ENCODE assay signal across 8 mouse cellular contexts in the genomic region with DNA sequence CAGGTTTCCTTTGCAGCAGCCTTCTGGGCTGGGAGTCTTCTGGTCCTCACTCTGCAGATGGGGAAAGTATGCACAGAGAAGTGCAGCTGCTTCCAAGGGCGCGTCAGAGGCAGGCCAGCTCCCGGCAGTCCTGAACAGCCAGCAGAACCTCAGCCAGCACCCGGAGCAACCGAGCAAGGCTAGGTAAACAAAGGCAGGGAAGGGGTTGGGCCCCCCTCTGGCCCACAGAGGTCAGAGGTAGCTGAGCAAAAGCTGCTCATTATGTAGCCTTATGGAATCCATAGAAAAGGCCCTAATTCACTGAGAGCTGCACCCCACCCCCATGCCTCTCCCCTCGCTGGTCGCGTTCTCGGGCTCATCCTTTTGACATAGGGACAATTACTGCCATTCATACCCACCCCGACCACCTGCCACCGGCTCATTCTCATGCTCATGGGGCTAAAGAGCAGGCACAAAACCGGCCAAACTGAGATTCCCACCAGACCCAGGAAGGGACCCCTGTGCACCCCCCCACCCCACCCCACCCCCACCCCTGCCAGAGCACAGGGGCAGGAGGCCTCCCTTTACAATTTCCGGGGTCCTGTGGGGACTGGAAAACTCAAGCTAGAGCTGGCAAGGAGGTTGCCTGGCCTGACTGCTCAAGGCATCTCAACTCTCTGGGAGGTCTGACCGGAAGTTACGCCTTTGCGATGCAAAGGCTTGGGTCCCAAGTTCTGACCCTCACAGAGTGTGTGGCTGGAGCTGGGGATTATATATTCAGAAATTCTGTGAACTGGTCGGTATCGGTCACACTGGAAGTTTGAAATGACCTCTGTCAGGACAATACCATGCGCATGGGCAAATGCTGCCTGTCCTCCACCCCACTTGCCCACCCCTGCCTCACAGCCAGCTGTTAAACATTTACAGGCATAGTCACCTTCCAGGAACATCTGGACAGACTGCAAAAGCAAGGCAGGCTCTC. TPM values are rescaled to one million over a fixed set of nuclear protein-coding genes. Genes with fewer than 3 reads are reported as not detected.
A peak's percentile ranks its signal among the peaks of the same experiment; 100 is the strongest.
DNase-seq lines count a peak whose midpoint lies in the region; ATAC-seq and TF ChIP-seq lines count a peak whose summit lies in the region.

No protein-coding gene starts in this region.

- H3K4me2 ChIP-seq in lung, embryonic 14.5 days = peak overlapping the region; percentile 15; the same call in 1 of the 2 replicates

- peak; percentile 55 for ATAC-seq in lung, embryonic 14.5 days (ENCODE audit: insufficient read depth)

- intact Hi-C loops in left cerebral cortex, postnatal 10 days (cut with DNase I) = no loop called here

- H3K27ac ChIP-seq in lung, embryonic 14.5 days (ENCODE audit: low read depth) = no peak overlapping the region

- no peak for TF ChIP-seq CTCF in lung, embryonic 14.5 days (IDR thresholded peaks at IDR 0.05; ENCODE audit: low read depth)
- TF ChIP-seq CTCF in lung, adult 2 months (IDR thresholded peaks at IDR 0.05; ENCODE audit: insufficient read depth, low read length) = no peak

- H3K9ac ChIP-seq in lung, embryonic 14.5 days = no peak overlapping the region

- H3K9me3 ChIP-seq in lung, embryonic 14.5 days (ENCODE audit: low read depth, low read length) = no peaks in the 10 kb centered on the region

- WGBS in lung, embryonic 14.5 days = 17% methylated on average over 19 of the region's 19 CpGs
- WGBS in lung, adult 2 months = 36% methylated on average over 19 of the region's 19 CpGs

- H3K4me1 ChIP-seq in lung, embryonic 14.5 days (ENCODE audit: insufficient read depth) = peaks cover 10% of the 10 kb centered on the region
- no peaks in the 10 kb centered on the region for H3K4me1 ChIP-seq in lung, adult 2 months (ENCODE audit: control insufficient read depth, insufficient read depth, low read length)

- DNase-seq in lung, embryonic 14.5 days = peak; percentile 77
- DNase-seq in lung, adult 2 months = no peak
- peak; percentile 41 for DNase-seq in gastrocnemius, postnatal 10 days
- DNase-seq in kidney, adult 9 months = peak; percentile 76
- DNase-seq in neural tube, embryonic 10.5 days (ENCODE audit: extremely low spot score, low spot score) = peak; percentile 62
- no peak for DNase-seq in left cerebral cortex, postnatal 10 days (ENCODE audit: extremely low spot score in 1 of 2, low spot score in 2 of 2)
- DNase-seq in ovary, adult 18-20 months (ENCODE audit: low spot score) = no peak
- DNase-seq in layer of hippocampus, postnatal 36 days = no peak

- TF ChIP-seq POLR2A in lung, adult 2 months (IDR thresholded peaks at IDR 0.05; ENCODE audit: borderline replicate concordance, extremely low read depth, low read depth, low read length) = no peak

- H3K36me3 ChIP-seq in lung, embryonic 14.5 days (ENCODE audit: insufficient read depth) = no peaks in the 10 kb centered on the region

- no peaks in the 10 kb centered on the region for H3K27me3 ChIP-seq in lung, embryonic 14.5 days (ENCODE audit: insufficient read depth, low read length)

- H3K4me3 ChIP-seq in lung, embryonic 14.5 days (ENCODE audit: low read depth, low read length) = no peak overlapping the region
- no peak overlapping the region for H3K4me3 ChIP-seq in lung, adult 2 months (replicated peaks; ENCODE audit: extremely low read depth, low read depth, low read length)

RNA-seq across cellular contexts. Expression of gene Fzd7, which starts 59.0 kb away (rescaled TPM):
- 21.7 and 22.7 TPM in 2 replicates for polyA plus RNA-seq in lung, embryonic 14.5 days (2014; fragmentation: Nextera tagmentation; extraction: Ambion mirVana)
- 39.4 and 41.0 TPM in 2 replicates for polyA plus RNA-seq in lung, adult 2 months (2012; rRNA removed)
- 10 to 100 TPM; 35.8 to 37.6 TPM for total RNA-seq in gastrocnemius, postnatal 10 days (2021)
- 1 to 10 TPM; 5.4 to 6.1 TPM for total RNA-seq in left cerebral cortex, postnatal 10 days (2021)
- total RNA-seq in layer of hippocampus, postnatal 36 days (2021) = 1 to 10 TPM; 5.3 to 5.4 TPM

Comparison
In these comparisons a context has a peak if more than half of its experiments do, and no peak if none do; other contexts are left out.
1. DNase-seq: peak in lung, embryonic 14.5 days (single experiment), gastrocnemius, postnatal 10 days (single experiment), kidney, adult 9 months (single experiment) and neural tube, embryonic 10.5 days (single experiment); none in lung, adult 2 months (single experiment), left cerebral cortex, postnatal 10 days (0 of 2), ovary, adult 18-20 months (single experiment) and layer of hippocampus, postnatal 36 days (0 of 2).
2. RNA of gene Fzd7, which starts 59.0 kb away (total RNA-seq): 35.8 to 37.6 TPM in gastrocnemius, postnatal 10 days; 5.4 to 6.1 TPM in left cerebral cortex, postnatal 10 days and 5.3 to 5.4 TPM in layer of hippocampus, postnatal 36 days; every median in the first group is over 4 times any median in the second.